Mouse (Mus musculus) liver, embryonic 11.5 days (tissue): ENCODE measurements around the gene Phactr3. TPM values are rescaled to one million over a fixed set of nuclear protein-coding genes. Genes with fewer than 3 reads are reported as not detected.
A peak's percentile ranks its signal among the peaks of the same experiment; 100 is the strongest.

Experiments used
- ATAC-seq: fragments of 200-750 bp; cut with Nextera tagmentation; replicated peaks from 2 replicates; pipeline ENCODE4 v1.8.0; 2017; ENCODE audit warnings: moderate number of reproducible peaks, mild to moderate bottlenecking, moderate TSS enrichment, moderate library complexity; ENCODE audit not compliant: low FRiP score
- DNase-seq: peaks from one replicate; pipeline ENCODE4 v3.0.0-alpha.2; 2017; ENCODE audit warnings: low spot score
- H3K27ac ChIP-seq: fragments of 300-500 bp; sonication (generic); 2 replicates; pipeline ENCODE4 v1.5.1; 2014; ENCODE audit warnings: mild to moderate bottlenecking, low read depth, low read length, control low read depth
- H3K27me3 ChIP-seq: fragments of 300-500 bp; sonication (generic); replicated peaks from 2 replicates; pipeline ENCODE4 v1.6.1; 2014; ENCODE audit warnings: low read length, mixed read lengths; ENCODE audit not compliant: control insufficient read depth, insufficient read depth
- H3K36me3 ChIP-seq: fragments of 300-500 bp; sonication (generic); 2 replicates; pipeline ENCODE4 v1.6.1; 2014; ENCODE audit warnings: mild to moderate bottlenecking, low read length, moderate library complexity, mixed read lengths; ENCODE audit not compliant: control insufficient read depth, insufficient read depth
- H3K4me1 ChIP-seq: fragments of 300-500 bp; sonication (generic); replicated peaks from 2 replicates; pipeline ENCODE4 v1.6.1; 2014; ENCODE audit warnings: low read length, mixed read lengths; ENCODE audit not compliant: control insufficient read depth, insufficient read depth
- H3K4me2 ChIP-seq: fragments of 300-500 bp; sonication (generic); 2 replicates; pipeline ENCODE4 v1.6.1; 2014; ENCODE audit warnings: mild to moderate bottlenecking, control low read depth, moderate library complexity
- H3K4me3 ChIP-seq: fragments of 300-500 bp; sonication (generic); 2 replicates; pipeline ENCODE4 v1.5.1; 2014; ENCODE audit warnings: low read depth, low read length, control low read depth
- H3K9ac ChIP-seq: fragments of 300-500 bp; sonication (generic); 2 replicates; pipeline ENCODE4 v1.6.1; 2014; ENCODE audit warnings: low read depth, low read length, control low read depth
- H3K9me3 ChIP-seq: fragments of 300-500 bp; sonication (generic); 2 replicates; pipeline ENCODE4 v1.6.1; 2016; ENCODE audit warnings: low read length, inconsistent platforms, mixed read lengths; ENCODE audit not compliant: control insufficient read depth
- WGBS: fragments of 180-500 bp; shearing (Covaris S2); extraction: QIAGEN DNeasy Blood & Tissue Kit; methylation state at CpG from one replicate; pipeline ENCODE4 v1.1.7; 2014; 5-methylcytosine and 5-hydroxymethylcytosine counted together
- polyA plus RNA-seq: library from polyadenylated mRNA; unstranded; fragments of >200 nt; fragmentation: Nextera tagmentation; extraction: Ambion mirVana; gene quantifications from 2 replicates; pipeline ENCODE4 v1.2.1, GENCODE M21; 2014

Gene Phactr3
- polyA plus RNA-seq, 1 experiment from 2014 or later = 0.90 TPM

- no peak overlapping the region for H3K4me3 ChIP-seq
- H3K4me2 ChIP-seq = no peak overlapping the region
- H3K36me3 ChIP-seq = no peaks in the 10 kb centered on the region
- no peak for DNase-seq
- no peak overlapping the region for H3K9ac ChIP-seq
- H3K9me3 ChIP-seq = no peaks in the 10 kb centered on the region
- H3K4me1 ChIP-seq = no peaks in the 10 kb centered on the region
- ATAC-seq = no peak
- H3K27me3 ChIP-seq = no peaks in the 10 kb centered on the region
- no peak overlapping the region for H3K27ac ChIP-seq
- 29% methylated on average over 2 of the region's 2 CpGs for WGBS
Observed at GRCm38 (mm10) chr2:178265454-178265853, 146.7 kb downstream of the Phactr3 start.

GRCm38 (mm10) chr2:178270794-178271193 is 152.0 kb downstream of the Phactr3 start:
- no peak overlapping the region for H3K9ac ChIP-seq
- H3K27ac ChIP-seq = no peak overlapping the region
- ATAC-seq (no peak), DNase-seq (no peak)
- H3K4me3 ChIP-seq = no peak overlapping the region
- H3K27me3 ChIP-seq = no peaks in the 10 kb centered on the region
- H3K4me1 ChIP-seq = no peaks in the 10 kb centered on the region
- no peaks in the 10 kb centered on the region for H3K9me3 ChIP-seq
- H3K36me3 ChIP-seq = no peaks in the 10 kb centered on the region
- H3K4me2 ChIP-seq = no peak overlapping the region
- 69% methylated on average over 2 of the region's 2 CpGs for WGBS

DNA sequence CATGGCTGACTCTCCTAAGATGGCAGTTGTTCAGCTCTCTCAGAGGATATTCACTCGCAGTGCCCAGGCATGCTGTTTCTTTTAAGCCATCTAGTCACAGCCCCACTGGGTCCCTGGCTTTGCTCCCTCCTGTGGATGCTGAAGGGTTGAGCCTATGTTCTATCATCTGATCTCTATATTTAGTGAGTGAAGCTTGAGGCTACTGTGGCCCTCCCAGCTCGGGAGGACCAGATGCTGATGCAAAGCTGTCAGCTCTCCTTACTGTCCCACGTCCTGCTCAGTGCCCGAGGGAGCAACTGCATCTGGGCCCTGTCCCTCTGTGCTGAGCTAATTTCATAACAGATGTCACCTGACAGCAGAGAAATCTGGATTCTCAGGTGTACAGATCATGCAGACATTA is 153.6 kb downstream of the Phactr3 start:
- no peak overlapping the region for H3K4me3 ChIP-seq
- no peaks in the 10 kb centered on the region for H3K27me3 ChIP-seq
- no peaks in the 10 kb centered on the region for H3K9me3 ChIP-seq
- no peak overlapping the region for H3K27ac ChIP-seq
- no peak overlapping the region for H3K4me2 ChIP-seq
- ATAC-seq (no peak), DNase-seq (no peak)
- WGBS = 74% methylated on average over 4 of the region's 4 CpGs
- no peak overlapping the region for H3K9ac ChIP-seq
- H3K36me3 ChIP-seq = no peaks in the 10 kb centered on the region
- H3K4me1 ChIP-seq = no peaks in the 10 kb centered on the region

- H3K27ac ChIP-seq = no peak overlapping the region
- H3K9ac ChIP-seq = no peak overlapping the region
- no peak for DNase-seq
- WGBS = 73% methylated on average over 4 of the region's 4 CpGs
- no peaks in the 10 kb centered on the region for H3K4me1 ChIP-seq
- H3K27me3 ChIP-seq = no peaks in the 10 kb centered on the region
- no peaks in the 10 kb centered on the region for H3K9me3 ChIP-seq
- no peak overlapping the region for H3K4me3 ChIP-seq
- H3K4me2 ChIP-seq = no peak overlapping the region
- H3K36me3 ChIP-seq = no peaks in the 10 kb centered on the region
- no peak for ATAC-seq
Observed at GRCm38 (mm10) chr2:178274126-178274525, 155.4 kb downstream of the Phactr3 start.

DNA sequence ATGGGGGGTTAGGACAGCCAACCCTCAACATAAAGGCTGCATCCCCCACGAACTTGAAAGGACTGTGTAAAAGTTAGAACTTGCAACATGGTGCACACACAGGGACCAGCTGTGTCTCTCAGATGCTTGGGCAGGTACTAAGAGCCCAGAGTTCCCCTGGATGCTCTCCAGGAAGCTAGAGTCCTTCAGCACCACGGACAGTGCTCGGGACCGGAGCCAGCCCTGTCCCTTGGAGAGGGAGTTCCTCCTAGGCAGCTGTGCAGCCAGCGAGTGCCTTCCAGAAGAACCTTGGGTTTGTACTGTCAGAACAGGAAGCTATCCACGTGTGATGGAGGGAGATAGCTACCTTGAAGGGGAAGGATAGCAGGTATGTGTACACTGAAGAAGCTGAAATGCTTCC is 158.4 kb downstream of the Phactr3 start:
- H3K4me2 ChIP-seq = no peak overlapping the region
- no peaks in the 10 kb centered on the region for H3K27me3 ChIP-seq
- DNase-seq = peak; percentile 45
- H3K27ac ChIP-seq = no peak overlapping the region
- no peaks in the 10 kb centered on the region for H3K9me3 ChIP-seq
- H3K9ac ChIP-seq = no peak overlapping the region
- WGBS = 7% methylated on average over 6 of the region's 6 CpGs
- no peak overlapping the region for H3K4me3 ChIP-seq
- no peaks in the 10 kb centered on the region for H3K4me1 ChIP-seq
- no peaks in the 10 kb centered on the region for H3K36me3 ChIP-seq
- ATAC-seq = no peak

- H3K36me3 ChIP-seq = no peaks in the 10 kb centered on the region
- no peaks in the 10 kb centered on the region for H3K9me3 ChIP-seq
- no peaks in the 10 kb centered on the region for H3K27me3 ChIP-seq
- no peak overlapping the region for H3K27ac ChIP-seq
- no peak overlapping the region for H3K9ac ChIP-seq
- WGBS = 49% methylated on average over 3 of the region's 3 CpGs
- ATAC-seq = no peak
- H3K4me1 ChIP-seq = no peaks in the 10 kb centered on the region
- H3K4me3 ChIP-seq = no peak overlapping the region
- DNase-seq = no peak
- no peak overlapping the region for H3K4me2 ChIP-seq
Observed at GRCm38 (mm10) chr2:178281183-178281582, 162.4 kb downstream of the Phactr3 start.

DNA sequence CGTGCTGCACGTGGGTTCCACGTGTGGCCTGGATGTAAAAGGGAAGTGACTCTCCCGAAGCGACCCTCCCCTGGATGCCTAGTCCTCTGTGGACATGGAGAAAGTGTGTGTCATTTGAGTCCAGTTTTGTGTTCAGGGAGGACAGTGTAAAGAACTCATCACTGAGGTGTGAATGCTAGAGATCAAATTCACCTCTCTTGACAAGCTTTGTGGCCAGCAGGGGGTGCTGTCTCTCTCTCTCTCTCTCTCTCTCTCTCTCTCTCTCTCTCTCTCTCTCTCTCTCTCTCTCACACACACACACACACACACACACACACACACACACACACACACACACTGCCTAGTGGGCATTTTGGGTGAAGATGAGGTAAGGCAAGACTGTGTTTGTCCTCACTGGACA is 168.5 kb downstream of the Phactr3 start:
- no peak overlapping the region for H3K27ac ChIP-seq
- ATAC-seq = no peak
- no peaks in the 10 kb centered on the region for H3K4me1 ChIP-seq
- H3K9me3 ChIP-seq = no peaks in the 10 kb centered on the region
- no peak overlapping the region for H3K4me2 ChIP-seq
- WGBS = 61% methylated on average over 5 of the region's 5 CpGs
- no peak overlapping the region for H3K4me3 ChIP-seq
- no peaks in the 10 kb centered on the region for H3K27me3 ChIP-seq
- H3K9ac ChIP-seq = no peak overlapping the region
- no peaks in the 10 kb centered on the region for H3K36me3 ChIP-seq
- no peak for DNase-seq

DNA sequence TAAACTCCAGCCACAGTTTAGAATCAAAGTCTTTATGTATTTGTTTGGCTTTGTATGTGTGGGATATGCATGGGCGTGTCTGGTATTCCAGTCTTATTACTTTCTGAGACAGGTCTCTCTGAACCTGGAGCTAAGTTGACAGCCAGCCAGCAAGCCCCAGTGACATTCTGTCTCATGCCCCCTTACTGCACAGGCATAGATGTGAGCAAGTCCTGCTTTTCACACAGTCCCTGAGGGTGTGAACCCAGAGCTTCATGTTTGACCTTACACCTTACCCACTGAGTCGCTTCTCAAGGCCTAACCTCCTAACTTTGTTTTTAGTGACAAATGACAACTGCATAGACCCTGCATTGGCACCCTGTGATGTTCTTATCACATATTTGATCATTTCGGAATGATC is 169.9 kb downstream of the Phactr3 start:
- WGBS = 68% methylated on average over 3 of the region's 3 CpGs
- ATAC-seq = no peak

GRCm38 (mm10) chr2:178303453-178304187 is 184.8 kb downstream of the Phactr3 start:
- DNase-seq (no peak), ATAC-seq (no peak)
- no peaks in the 10 kb centered on the region for H3K9me3 ChIP-seq
- no peaks in the 10 kb centered on the region for H3K36me3 ChIP-seq
- no peak overlapping the region for H3K9ac ChIP-seq
- no peak overlapping the region for H3K4me2 ChIP-seq
- H3K4me1 ChIP-seq = no peaks in the 10 kb centered on the region
- H3K27me3 ChIP-seq = no peaks in the 10 kb centered on the region
- no peak overlapping the region for H3K4me3 ChIP-seq
- H3K27ac ChIP-seq = no peak overlapping the region
- 80% methylated on average over 8 of the region's 8 CpGs for WGBS

More for the DNA sequence above, 169.9 kb downstream of the Phactr3 start:
- H3K9me3 ChIP-seq = no peaks in the 10 kb centered on the region
- H3K9ac ChIP-seq = no peak overlapping the region
- no peak overlapping the region for H3K4me2 ChIP-seq
- no peak for DNase-seq
- H3K27ac ChIP-seq = no peak overlapping the region
- no peaks in the 10 kb centered on the region for H3K27me3 ChIP-seq
- H3K4me1 ChIP-seq = no peaks in the 10 kb centered on the region
- H3K4me3 ChIP-seq = no peak overlapping the region
- no peaks in the 10 kb centered on the region for H3K36me3 ChIP-seq
